Comparison of ENCODE assay signal across 13 mouse cellular contexts in the genomic region with DNA sequence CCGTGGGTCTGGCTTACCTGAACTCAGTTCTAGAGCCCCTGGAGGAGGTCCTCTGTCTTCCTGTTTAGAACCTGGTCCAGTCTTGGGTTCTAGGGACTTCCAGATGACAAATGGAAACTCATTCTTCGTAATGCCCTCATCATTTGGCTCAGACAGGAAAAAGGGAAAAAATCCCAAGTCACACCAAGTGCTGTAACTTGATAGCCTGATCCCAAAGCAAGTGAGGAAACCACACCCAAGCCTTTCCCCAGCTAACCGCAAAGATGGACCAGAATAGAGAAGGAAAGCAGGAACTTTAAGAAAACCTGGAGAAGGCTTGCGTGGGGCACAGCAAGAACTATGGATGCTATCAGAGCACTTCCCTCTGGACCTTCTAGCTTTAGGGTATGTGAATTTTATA.
A peak's percentile ranks its signal among the peaks of the same experiment; 100 is the strongest.
DNase-seq lines count a peak whose midpoint lies in the region; ATAC-seq and TF ChIP-seq lines count a peak whose summit lies in the region.
"Had no signal": no experiment of that assay in that cellular context is flagged by ENCODE, and none has a peak within 500 bp of the region (broad histone marks: within the 10 kb centered on the region; RNA-seq: fewer than 3 reads in every experiment).

No protein-coding gene starts in this region.

- H3K4me3 ChIP-seq in heart, adult 2 months = peak overlapping the region; percentile 24; the same call in 1 of the 2 replicates
- H3K4me3 ChIP-seq in heart, embryonic 11.5 days (ENCODE audit: low read depth, low read length) = no peak overlapping the region
- H3K4me3 ChIP-seq in intestine, embryonic 16.5 days (ENCODE audit: low read length) = no peak overlapping the region
- no peak overlapping the region for H3K4me3 ChIP-seq in forebrain, embryonic 14.5 days (ENCODE audit: low read depth, low read length)
- H3K4me3 ChIP-seq: embryonic facial prominence, embryonic 12.5 days; forebrain, embryonic 12.5 days had no signal

- intact Hi-C loops in heart, adult 2 months (cut with DNase I) = loop anchor here (1.0 to 2.0 kb wide), 3 partner anchors 34 to 110 kb away; no protein-coding TSS in a partner anchor
- intact Hi-C loops in heart, postnatal 14 days (cut with DNase I) = loop anchor here (1.0 kb wide), 2 partner anchors 53 to 110 kb away; no protein-coding TSS in a partner anchor

- no peaks in the 10 kb centered on the region for H3K27me3 ChIP-seq in heart, adult 2 months (ENCODE audit: control insufficient read depth, insufficient read depth, low read length)
- H3K27me3 ChIP-seq in heart, embryonic 11.5 days (ENCODE audit: control insufficient read depth, insufficient read depth, low read length) = no peaks in the 10 kb centered on the region
- H3K27me3 ChIP-seq in intestine, embryonic 16.5 days (replicated peaks; ENCODE audit: control insufficient read depth, insufficient read depth, low read length) = no peaks in the 10 kb centered on the region
- H3K27me3 ChIP-seq in forebrain, embryonic 14.5 days (replicated peaks; ENCODE audit: control insufficient read depth, insufficient read depth, low read length) = no peaks in the 10 kb centered on the region
- H3K27me3 ChIP-seq: embryonic facial prominence, embryonic 12.5 days; forebrain, embryonic 12.5 days had no signal

- TF ChIP-seq CTCF in heart, adult 2 months (IDR thresholded peaks at IDR 0.05) = no peak

- no peaks in the 10 kb centered on the region for H3K9me3 ChIP-seq in heart, embryonic 11.5 days (replicated peaks; ENCODE audit: control insufficient read depth, low read length)
- no peaks in the 10 kb centered on the region for H3K9me3 ChIP-seq in intestine, embryonic 16.5 days (ENCODE audit: control insufficient read depth, low read length)
- H3K9me3 ChIP-seq in forebrain, embryonic 14.5 days (replicated peaks; ENCODE audit: control insufficient read depth, low read length) = no peaks in the 10 kb centered on the region
- H3K9me3 ChIP-seq: embryonic facial prominence, embryonic 12.5 days; forebrain, embryonic 12.5 days had no signal

- ATAC-seq in heart, embryonic 11.5 days (replicated peaks; ENCODE audit: insufficient number of reproducible peaks, low FRiP score, low TSS enrichment) = no peak
- ATAC-seq in intestine, embryonic 16.5 days = no peak
- ATAC-seq in forebrain, embryonic 14.5 days = no peak

- TF ChIP-seq EP300 in heart, adult 2 months (IDR thresholded peaks at IDR 0.05; ENCODE audit: insufficient read depth, low read depth, low read length) = 0 out of 2 replicates have a peak, but pooled peaks have one; percentile 30

- H3K27ac ChIP-seq in heart, adult 2 months = peak overlapping the region; percentile 54
- no peak overlapping the region for H3K27ac ChIP-seq in heart, embryonic 11.5 days (ENCODE audit: low read depth, low read length)
- no peak overlapping the region for H3K27ac ChIP-seq in intestine, embryonic 16.5 days (ENCODE audit: low read length)
- no peak overlapping the region for H3K27ac ChIP-seq in forebrain, embryonic 14.5 days (ENCODE audit: low read depth, low read length)
- H3K27ac ChIP-seq: embryonic facial prominence, embryonic 12.5 days; forebrain, embryonic 12.5 days; hindbrain, embryonic 14.5 days; stomach, postnatal 0 days had no signal

- no peak for TF ChIP-seq POLR2A in heart, adult 2 months (IDR thresholded peaks at IDR 0.05; ENCODE audit: insufficient read depth, low read depth, low read length)

- 29% methylated on average over 4 of the region's 4 CpGs for WGBS in heart, adult 2 months
- 32% methylated on average over 4 of the region's 4 CpGs for WGBS in heart, embryonic 11.5 days (ENCODE audit: insufficient replicate concordance)
- WGBS in intestine, embryonic 16.5 days = 54% methylated on average over 4 of the region's 4 CpGs
- WGBS in forebrain, embryonic 14.5 days = 72% methylated on average over 4 of the region's 4 CpGs

- H3K79me2 ChIP-seq in heart, adult 2 months (replicated peaks; ENCODE audit: control insufficient read depth, insufficient read depth, low read length) = no peaks in the 10 kb centered on the region

- H3K4me1 ChIP-seq in heart, adult 2 months (ENCODE audit: control insufficient read depth, insufficient read depth, low read length) = peaks cover 3% of the 10 kb centered on the region; the same call in 1 of the 2 replicates
- peaks cover 13% of the 10 kb centered on the region; the same call in 1 of the 2 replicates for H3K4me1 ChIP-seq in heart, embryonic 11.5 days (ENCODE audit: control insufficient read depth, insufficient read depth, low read length)
- H3K4me1 ChIP-seq in intestine, embryonic 16.5 days (ENCODE audit: control insufficient read depth, insufficient read depth, low read length) = peaks cover 16% of the 10 kb centered on the region
- no peaks in the 10 kb centered on the region for H3K4me1 ChIP-seq in forebrain, embryonic 14.5 days (ENCODE audit: control insufficient read depth, insufficient read depth, low read length)
- H3K4me1 ChIP-seq: forebrain, embryonic 12.5 days had no signal

- peaks cover 2% of the 10 kb centered on the region; the same call in 1 of the 2 replicates for H3K36me3 ChIP-seq in heart, adult 2 months (ENCODE audit: control insufficient read depth, insufficient read depth, low read length)
- no peaks in the 10 kb centered on the region for H3K36me3 ChIP-seq in heart, embryonic 11.5 days (ENCODE audit: control insufficient read depth, insufficient read depth, low read length)
- no peaks in the 10 kb centered on the region for H3K36me3 ChIP-seq in intestine, embryonic 16.5 days (ENCODE audit: control insufficient read depth, insufficient read depth, low read length)
- no peaks in the 10 kb centered on the region for H3K36me3 ChIP-seq in forebrain, embryonic 14.5 days (ENCODE audit: control insufficient read depth, insufficient read depth, low read length)
- H3K36me3 ChIP-seq: embryonic facial prominence, embryonic 12.5 days; forebrain, embryonic 12.5 days had no signal

- H3K4me2 ChIP-seq in heart, embryonic 11.5 days = 0 out of 2 replicates have a peak overlapping the region, but pooled peaks have one; percentile 0
- H3K4me2 ChIP-seq in intestine, embryonic 16.5 days (ENCODE audit: low read depth, low read length) = no peak overlapping the region
- no peak overlapping the region for H3K4me2 ChIP-seq in forebrain, embryonic 14.5 days (ENCODE audit: low read length)
- H3K4me2 ChIP-seq: embryonic facial prominence, embryonic 12.5 days; forebrain, embryonic 12.5 days; hindbrain, embryonic 14.5 days; liver, embryonic 11.5 days; midbrain, embryonic 11.5 days had no signal

- peak; percentile 25 to 26 for DNase-seq in heart, adult 2 months
- DNase-seq in heart, postnatal 14 days = no peak
- DNase-seq in 3134 (ENCODE audit: extremely low read depth, insufficient read length, low spot score) = peak; percentile 40
- DNase-seq in ES-CJ7 (ENCODE audit: low read depth, low spot score) = peak; percentile 16
- DNase-seq in forebrain, embryonic 14.5 days (ENCODE audit: low spot score) = no peak

- H3K9ac ChIP-seq in heart, adult 2 months (ENCODE audit: low read depth, low read length) = peak overlapping the region; percentile 30; the same call in 1 of the 2 replicates
- no peak overlapping the region for H3K9ac ChIP-seq in heart, embryonic 11.5 days (ENCODE audit: low read depth, low read length)
- no peak overlapping the region for H3K9ac ChIP-seq in intestine, embryonic 16.5 days (ENCODE audit: low read depth, low read length)
- no peak overlapping the region for H3K9ac ChIP-seq in forebrain, embryonic 14.5 days (ENCODE audit: low read length)
- H3K9ac ChIP-seq: embryonic facial prominence, embryonic 12.5 days; forebrain, embryonic 12.5 days; hindbrain, embryonic 14.5 days had no signal

Comparison
In these comparisons a context has a peak if more than half of its experiments do, and no peak if none do; other contexts are left out.
1. DNase-seq: peak in heart, adult 2 months (2 of 2), 3134 (single experiment) and ES-CJ7 (single experiment); none in heart, postnatal 14 days (0 of 2) and forebrain, embryonic 14.5 days (single experiment).